Comparison of ENCODE assay signal across 15 mouse cellular contexts in the genomic region with DNA sequence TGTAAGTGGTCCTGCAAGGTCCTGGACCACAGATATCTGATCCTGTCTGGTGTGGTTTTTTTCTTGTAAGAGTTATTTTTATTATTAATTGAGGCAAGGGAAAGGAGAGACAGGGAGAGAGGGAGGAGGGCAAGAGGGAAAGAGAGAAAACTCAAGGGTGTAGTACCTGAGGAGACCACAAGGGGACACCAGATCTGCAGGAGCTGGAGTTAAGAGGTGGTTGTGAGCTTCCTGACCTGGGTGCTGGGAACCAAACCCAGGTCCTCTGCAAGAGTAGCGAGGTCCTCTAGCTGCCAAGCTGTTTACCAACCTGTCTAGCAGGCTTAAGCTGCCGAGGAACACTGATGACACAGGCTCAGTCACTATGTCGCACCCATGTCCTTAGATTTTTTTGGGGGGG. TPM values are rescaled to one million over a fixed set of nuclear protein-coding genes. Genes with fewer than 3 reads are reported as not detected.
A peak's percentile ranks its signal among the peaks of the same experiment; 100 is the strongest.
DNase-seq lines count a peak whose midpoint lies in the region; TF ChIP-seq lines count a peak whose summit lies in the region.
"Had no signal": no experiment of that assay in that cellular context is flagged by ENCODE, and none has a peak within 500 bp of the region (broad histone marks: within the 10 kb centered on the region; RNA-seq: fewer than 3 reads in every experiment).

No protein-coding gene starts in this region.

- H3K4me3 ChIP-seq in layer of hippocampus, adult 2 months, result no peak overlapping the region
- H3K4me3 ChIP-seq in thymus, adult 2 months (ENCODE audit: control insufficient read depth, insufficient read depth, low read length), result no peak overlapping the region
- H3K4me3 ChIP-seq: erythroblast, embryonic 14.5 days; heart, embryonic 10.5 days; limb, embryonic 15.5 days had no signal

- H3K4me1 ChIP-seq in thymus, adult 2 months (replicated peaks; ENCODE audit: control insufficient read depth, insufficient read depth, low read length), result no peaks in the 10 kb centered on the region

- no peaks in the 10 kb centered on the region for H3K27me3 ChIP-seq in thymus, adult 2 months (ENCODE audit: control insufficient read depth, insufficient read depth, low read length)
- H3K27me3 ChIP-seq: limb, embryonic 15.5 days had no signal

- peak; percentile 71 for TF ChIP-seq CTCF in layer of hippocampus, adult 2 months (conservative IDR thresholded peaks at IDR 0.05)
- TF ChIP-seq CTCF in thymus, adult 2 months (IDR thresholded peaks at IDR 0.05; ENCODE audit: borderline replicate concordance, control insufficient read depth, extremely low read depth, insufficient read depth, low read length, poor library complexity), result peak; percentile 64; the same call in 1 of the 2 replicates

- H3K36me3 ChIP-seq in thymus, adult 2 months (ENCODE audit: control insufficient read depth, insufficient read depth, low read length), result no peaks in the 10 kb centered on the region
- H3K36me3 ChIP-seq: heart, embryonic 10.5 days; limb, embryonic 15.5 days had no signal

- no peak for DNase-seq in layer of hippocampus, adult 2 months (ENCODE audit: low spot score in 2 of 2)
- DNase-seq in layer of hippocampus, postnatal 14 days (ENCODE audit: low spot score in 2 of 2), result no peak
- DNase-seq in thymus, adult 2 months, result no peak
- no peak for DNase-seq in thymus, postnatal 4 days
- peak; percentile 64 for DNase-seq in ZHBTc4 (ENCODE audit: low read depth, low spot score)
- DNase-seq in adrenal gland, postnatal 14 days, result no peak
- DNase-seq in left cerebral cortex, adult 8-10 months (ENCODE audit: low spot score in 2 of 2), result no peak
- DNase-seq: adrenal gland, postnatal 25 days; cerebellum, adult 11-12 months; kidney, postnatal 10 days; layer of hippocampus, postnatal 36 days had no signal

- H3K27ac ChIP-seq in layer of hippocampus, adult 2 months, result no peak overlapping the region
- no peak overlapping the region for H3K27ac ChIP-seq in thymus, adult 2 months (ENCODE audit: control insufficient read depth, insufficient read depth, low read length)
- H3K27ac ChIP-seq: heart, embryonic 10.5 days; hindbrain, embryonic 14.5 days; limb, embryonic 15.5 days had no signal

- no peak for TF ChIP-seq POLR2A in thymus, adult 2 months (IDR thresholded peaks at IDR 0.05; ENCODE audit: control insufficient read depth, extremely low read depth, insufficient read depth, low read length, poor library complexity)

- WGBS in thymus, adult 2 months, result 95% methylated on average over 3 of the region's 3 CpGs

RNA-seq across cellular contexts. Expression of gene Capzb, which starts 14.8 kb away (rescaled TPM):
- 100 to 1,000 TPM; 374 to 416 TPM for total RNA-seq in layer of hippocampus, adult 2 months (2021)
- total RNA-seq in layer of hippocampus, postnatal 14 days (2021), result 100 to 1,000 TPM; 406 to 431 TPM
- polyA plus RNA-seq in thymus, adult 2 months (2012; rRNA removed), result 167 and 213 TPM in 2 replicates
- total RNA-seq in adrenal gland, postnatal 14 days (2021), result 316 and 319 TPM in 2 replicates
- 100 to 1,000 TPM; 310 to 345 (median 321) TPM for total RNA-seq in left cerebral cortex, adult 8-10 months (2022)

RNA-seq across cellular contexts. Expression of gene Minos1, which starts 47.0 kb away (rescaled TPM):
- 100 to 1,000 TPM; 184 to 196 TPM for total RNA-seq in layer of hippocampus, adult 2 months (2021)
- total RNA-seq in layer of hippocampus, postnatal 14 days (2021), result 100 to 1,000 TPM; 212 to 218 TPM
- polyA plus RNA-seq in thymus, adult 2 months (2012; rRNA removed), result 38.0 and 65.3 TPM in 2 replicates
- 480 and 499 TPM in 2 replicates for total RNA-seq in adrenal gland, postnatal 14 days (2021)
- total RNA-seq in left cerebral cortex, adult 8-10 months (2022), result 100 to 1,000 TPM; 182 to 221 (median 192) TPM
